Mouse (Mus musculus) thymus, adult 2 months (tissue): ENCODE data around the gene Spire2. TPM values are rescaled to one million over a fixed set of nuclear protein-coding genes. Genes with fewer than 3 reads are reported as not detected.
A peak's percentile ranks its signal among the peaks of the same experiment; 100 is the strongest.

Experiments used
- DNase-seq: peaks from one replicate; pipeline ENCODE4 v3.0.0; 2021
- H3K27ac ChIP-seq: fragments of 200-500 bp; 2 replicates; pipeline ENCODE4 v1.5.1; 2012; ENCODE audit warnings: low read length, control low read depth; ENCODE audit not compliant: control insufficient read depth, insufficient read depth
- H3K27me3 ChIP-seq: fragments of 200-500 bp; 2 replicates; pipeline ENCODE4 v1.6.1; 2012; ENCODE audit warnings: mild to moderate bottlenecking, low read length, moderate library complexity, mixed read lengths; ENCODE audit not compliant: control insufficient read depth, insufficient read depth
- H3K36me3 ChIP-seq: fragments of 200-500 bp; 2 replicates; pipeline ENCODE4 v1.6.1; 2012; ENCODE audit warnings: mild to moderate bottlenecking, low read length, moderate library complexity; ENCODE audit not compliant: control insufficient read depth, insufficient read depth
- H3K4me1 ChIP-seq: fragments of 200-500 bp; replicated peaks from 2 replicates; pipeline ENCODE4 v1.6.1; 2012; ENCODE audit warnings: low read length; ENCODE audit not compliant: control insufficient read depth, insufficient read depth
- H3K4me3 ChIP-seq: fragments of 200-500 bp; 2 replicates; pipeline ENCODE4 v1.5.1; 2012; ENCODE audit warnings: mild to moderate bottlenecking, low read length, control low read depth, moderate library complexity; ENCODE audit not compliant: control insufficient read depth, insufficient read depth
- CTCF ChIP-seq: fragments of 200-500 bp; IDR thresholded peaks from 2 replicates; pipeline ENCODE4 v1.5.1; 2012; ENCODE audit warnings: mild to moderate bottlenecking, control low read depth, low read length, moderate library complexity, borderline replicate concordance; ENCODE audit not compliant: control insufficient read depth, poor library complexity, insufficient read depth; ENCODE audit errors: extremely low read depth
- POLR2A ChIP-seq: fragments of 200-500 bp; IDR thresholded peaks from 2 replicates; pipeline ENCODE4 v1.6.1; 2012; ENCODE audit warnings: mild to moderate bottlenecking, low read length, control low read depth, moderate library complexity; ENCODE audit not compliant: control insufficient read depth, poor library complexity, insufficient read depth; ENCODE audit errors: extremely low read depth
- WGBS: fragments of 180-500 bp; shearing (Covaris S2); methylation state at CpG from one replicate; pipeline ENCODE4 v1.1.7; 2018; 5-methylcytosine and 5-hydroxymethylcytosine counted together
- polyA plus RNA-seq: library from polyadenylated mRNA; depleted of rRNA; stranded (reverse); fragments of >200 nt; gene quantifications from 2 replicates; pipeline ENCODE4 v1.2.3, GENCODE M21; 2012

Spire2 gene
- polyA plus RNA-seq, 1 experiment: 2.1 TPM

GRCm38 (mm10) chr8:123349073-123349472 lies 16.6 kb downstream of the Spire2 start:
- Histone ChIP-seq H3K27ac (no peak overlapping the region), H3K4me1 (peaks cover 2% of the 10 kb centered on the region), H3K4me3 (no peak overlapping the region), H3K27me3 (no peaks in the 10 kb centered on the region), H3K36me3 (no peaks in the 10 kb centered on the region)
- WGBS: 94% methylated on average over 4 of the region's 4 CpGs
- DNase-seq: no peak
- TF ChIP-seq POLR2A (no peak), CTCF (no peak)

GRCm38 (mm10) chr8:123352118-123352517 lies 19.6 kb downstream of the Spire2 start:
- TF ChIP-seq CTCF: no peak
- no peak for TF ChIP-seq POLR2A
- Histone ChIP-seq H3K27ac (no peak overlapping the region), H3K4me1 (peaks cover 3% of the 10 kb centered on the region), H3K27me3 (no peaks in the 10 kb centered on the region), H3K36me3 (no peaks in the 10 kb centered on the region), H3K4me3 (no peak overlapping the region)
- no peak for DNase-seq
- 87% methylated on average over 12 of the region's 12 CpGs for WGBS

- DNase-seq: peak; percentile 15
- no peak for TF ChIP-seq POLR2A
- TF ChIP-seq CTCF: no peak
- H3K4me1 ChIP-seq: peaks cover 3% of the 10 kb centered on the region
- H3K4me3 ChIP-seq: no peak overlapping the region
- WGBS: 52% methylated on average over 13 of the region's 13 CpGs
- no peaks in the 10 kb centered on the region for H3K27me3 ChIP-seq
- no peak overlapping the region for H3K27ac ChIP-seq
- no peaks in the 10 kb centered on the region for H3K36me3 ChIP-seq
Measured at GRCm38 (mm10) chr8:123352786-123353185, 20.3 kb downstream of the Spire2 start.

GRCm38 (mm10) chr8:123353216-123353615 lies 20.7 kb downstream of the Spire2 start:
- Histone ChIP-seq H3K36me3 (no peaks in the 10 kb centered on the region), H3K4me3 (no peak overlapping the region), H3K27me3 (no peaks in the 10 kb centered on the region), H3K4me1 (peaks cover 3% of the 10 kb centered on the region), H3K27ac (no peak overlapping the region)
- no peak for TF ChIP-seq POLR2A
- TF ChIP-seq CTCF: no peak
- 60% methylated on average over 11 of the region's 11 CpGs for WGBS
- DNase-seq: no peak

GRCm38 (mm10) chr8:123361082-123361739 lies 28.7 kb downstream of the Spire2 start:
- TF ChIP-seq POLR2A: no peak
- no peak for TF ChIP-seq CTCF
- 66% methylated on average over 12 of the region's 12 CpGs for WGBS
- no peak overlapping the region for H3K4me3 ChIP-seq

GRCm38 (mm10) chr8:123373403-123374238 lies 41.1 kb downstream of the Spire2 start, which contains the start of gene Tcf25:
TSS of gene Tcf25 (plus strand) at chr8:123373753.
- Histone ChIP-seq H3K4me1 (peaks cover 8% of the 10 kb centered on the region; the same call in 1 of the 2 replicates), H3K27ac (peak within 1 kb of the TSS; percentile 62), H3K27me3 (no peaks in the 10 kb centered on the region), H3K36me3 (no peaks in the 10 kb centered on the region), H3K4me3 (peak within 1 kb of the TSS; percentile 68)
- peak; percentile 94 for DNase-seq
- peak; percentile 82 for TF ChIP-seq POLR2A
- peak; percentile 83 for TF ChIP-seq CTCF
- WGBS: under 1% methylated on average over 75 of the region's 75 CpGs

More at GRCm38 (mm10) chr8:123361082-123361739, 28.7 kb downstream of the Spire2 start:
- Histone ChIP-seq H3K27me3 (no peaks in the 10 kb centered on the region), H3K27ac (no peak overlapping the region), H3K36me3 (no peaks in the 10 kb centered on the region), H3K4me1 (no peaks in the 10 kb centered on the region)
- DNase-seq: peak; percentile 77
